Mouse (Mus musculus) intestine, postnatal 0 days (tissue): ENCODE measurements around the gene Ndufb3. TPM values are rescaled to one million over a fixed set of nuclear protein-coding genes. Genes with fewer than 3 reads are reported as not detected.

ENCODE experiments used
- ATAC-seq: fragments of 200-750 bp; cut with Nextera tagmentation; 2 replicates; pipeline ENCODE4 v1.8.0; 2017; ENCODE audit warnings: mild to moderate bottlenecking, moderate TSS enrichment, moderate library complexity
- H3K27ac ChIP-seq: fragments of 300-500 bp; sonication (generic); 2 replicates; pipeline ENCODE4 v1.5.1; 2014; ENCODE audit warnings: mild to moderate bottlenecking, low read depth, low read length, moderate library complexity
- H3K27me3 ChIP-seq: fragments of 300-500 bp; sonication (generic); replicated peaks from 2 replicates; pipeline ENCODE4 v1.6.1; 2014; ENCODE audit warnings: low read length, mixed read lengths; ENCODE audit not compliant: control insufficient read depth, insufficient read depth
- H3K36me3 ChIP-seq: fragments of 300-500 bp; sonication (generic); 2 replicates; pipeline ENCODE4 v1.6.1; 2014; ENCODE audit warnings: mild to moderate bottlenecking, moderate library complexity; ENCODE audit not compliant: control insufficient read depth, insufficient read depth
- H3K4me1 ChIP-seq: fragments of 300-500 bp; sonication (generic); replicated peaks from 2 replicates; pipeline ENCODE4 v1.6.1; 2014; ENCODE audit warnings: antibody characterized with exemption, low read length, mixed read lengths; ENCODE audit not compliant: control insufficient read depth, insufficient read depth
- H3K4me2 ChIP-seq: fragments of 300-500 bp; sonication (generic); replicated peaks from 2 replicates; pipeline ENCODE4 v1.6.1; 2014; ENCODE audit warnings: low read depth, mild to moderate bottlenecking, moderate library complexity
- H3K4me3 ChIP-seq: fragments of 300-500 bp; sonication (generic); 2 replicates; pipeline ENCODE4 v1.5.1; 2014; ENCODE audit warnings: low read depth, low read length
- H3K9ac ChIP-seq: fragments of 300-500 bp; sonication (generic); 2 replicates; pipeline ENCODE4 v1.6.1; 2014; ENCODE audit warnings: mild to moderate bottlenecking, low read depth, low read length
- H3K9me3 ChIP-seq: fragments of 300-500 bp; sonication (generic); 2 replicates; pipeline ENCODE4 v1.6.1; 2016; ENCODE audit warnings: mixed run types; ENCODE audit not compliant: control insufficient read depth
- CTCF ChIP-seq: sonication (generic); IDR thresholded peaks from 2 replicates; pipeline ENCODE4 v1.5.1; 2016; ENCODE audit warnings: low read depth, mild to moderate bottlenecking, control low read depth, antibody characterized with exemption, moderate library complexity
- WGBS: fragments of 180-500 bp; shearing (Covaris S2); extraction: QIAGEN DNeasy Blood & Tissue Kit; methylation state at CpG from one replicate; pipeline ENCODE4 v1.1.7; 2014; 5-methylcytosine and 5-hydroxymethylcytosine counted together
- polyA plus RNA-seq: library from polyadenylated mRNA; unstranded; fragments of >200 nt; fragmentation: Nextera tagmentation; extraction: Ambion mirVana; gene quantifications from 2 replicates; pipeline ENCODE4 v1.2.1, GENCODE M21; 2015

The Ndufb3 gene
- polyA plus RNA-seq, 1 experiment from 2014 or later = 285 TPM

- Histone ChIP-seq H3K9ac (no peak overlapping the region), H3K36me3 (peaks cover 5% of the 10 kb centered on the region; the same call in 1 of the 2 replicates)
- no peak for ATAC-seq
Measured at GRCm38 (mm10) chr1:58568456-58569130, 17.6 kb upstream of the Ndufb3 start.

DNA sequence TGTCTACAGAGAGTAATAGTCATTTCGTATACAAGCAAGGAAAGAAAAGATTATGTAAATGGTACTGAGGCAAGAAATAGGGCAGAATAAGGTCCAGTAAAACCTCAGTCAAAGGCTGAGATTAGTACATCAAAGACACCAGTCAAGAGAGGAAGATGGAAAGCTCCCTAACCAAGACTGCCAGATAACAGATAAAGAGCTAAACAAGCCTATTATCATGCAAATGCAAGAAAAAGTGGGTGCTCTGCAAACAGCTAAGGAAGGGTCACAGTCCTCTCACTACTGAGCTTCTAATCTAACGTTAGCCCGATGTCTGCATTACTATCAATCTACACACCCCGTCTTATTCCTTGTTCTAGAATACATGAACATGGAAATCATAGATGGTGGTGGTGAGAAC is 15.7 kb upstream of the Ndufb3 start:
- no peak for TF ChIP-seq CTCF
- 53% methylated on average over 4 of the region's 4 CpGs for WGBS
- ATAC-seq = no peak

More at GRCm38 (mm10) chr1:58568456-58569130, 17.6 kb upstream of the Ndufb3 start:
- H3K4me3 ChIP-seq = no peak overlapping the region
- no peaks in the 10 kb centered on the region for H3K4me1 ChIP-seq
- no peak overlapping the region for H3K27ac ChIP-seq
- no peaks in the 10 kb centered on the region for H3K27me3 ChIP-seq
- H3K4me2 ChIP-seq = no peak overlapping the region
- no peak for TF ChIP-seq CTCF
- no peaks in the 10 kb centered on the region for H3K9me3 ChIP-seq

GRCm38 (mm10) chr1:58579179-58579578 is 7.0 kb upstream of the Ndufb3 start:
- 85% methylated on average over 2 of the region's 2 CpGs for WGBS

More for the DNA sequence above, 15.7 kb upstream of the Ndufb3 start:
- no peaks in the 10 kb centered on the region for H3K27me3 ChIP-seq
- no peak overlapping the region for H3K27ac ChIP-seq
- no peaks in the 10 kb centered on the region for H3K4me1 ChIP-seq
- no peak overlapping the region for H3K4me2 ChIP-seq
- H3K4me3 ChIP-seq = no peak overlapping the region
- H3K36me3 ChIP-seq = no peaks in the 10 kb centered on the region
- no peaks in the 10 kb centered on the region for H3K9me3 ChIP-seq
- H3K9ac ChIP-seq = no peak overlapping the region

DNA sequence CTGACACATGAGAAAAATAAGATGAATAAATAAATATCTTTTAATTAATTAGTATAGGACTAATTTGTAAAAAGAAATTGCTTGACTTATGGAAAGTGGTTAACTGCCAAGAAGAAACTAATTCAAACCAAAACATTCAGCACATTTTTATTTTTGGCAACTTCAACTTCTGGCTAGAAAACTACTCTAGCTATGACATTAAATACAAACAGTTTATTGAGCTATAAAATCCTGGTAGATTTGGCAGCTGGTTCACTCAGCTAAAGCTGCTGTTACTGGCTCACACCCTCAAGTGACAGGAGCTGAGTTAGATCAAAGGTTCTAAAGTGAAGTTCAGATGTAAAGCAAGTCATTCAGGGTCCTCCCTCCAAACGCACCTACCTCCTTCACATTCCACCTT is 3.6 kb upstream of the Ndufb3 start:
- no peak for ATAC-seq
- H3K9me3 ChIP-seq = no peaks in the 10 kb centered on the region
- WGBS = 54% methylated on average over 1 of the region's 1 CpGs
- H3K9ac ChIP-seq = no peak overlapping the region
- no peaks in the 10 kb centered on the region for H3K4me1 ChIP-seq
- no peaks in the 10 kb centered on the region for H3K36me3 ChIP-seq
- H3K4me3 ChIP-seq = no peak overlapping the region
- no peak overlapping the region for H3K4me2 ChIP-seq
- no peak overlapping the region for H3K27ac ChIP-seq
- TF ChIP-seq CTCF = no peak
- no peaks in the 10 kb centered on the region for H3K27me3 ChIP-seq

More at GRCm38 (mm10) chr1:58579179-58579578, 7.0 kb upstream of the Ndufb3 start:
- H3K4me3 ChIP-seq = no peak overlapping the region
- H3K9ac ChIP-seq = no peak overlapping the region
- no peaks in the 10 kb centered on the region for H3K36me3 ChIP-seq
- H3K27me3 ChIP-seq = no peaks in the 10 kb centered on the region
- no peak for ATAC-seq
- H3K4me1 ChIP-seq = no peaks in the 10 kb centered on the region
- peak; percentile 68 for TF ChIP-seq CTCF
- no peak overlapping the region for H3K27ac ChIP-seq
- H3K9me3 ChIP-seq = no peaks in the 10 kb centered on the region
- H3K4me2 ChIP-seq = no peak overlapping the region

GRCm38 (mm10) chr1:58584271-58584670 is 1.9 kb upstream of the Ndufb3 start:
- H3K36me3 ChIP-seq = no peaks in the 10 kb centered on the region
- no peak overlapping the region for H3K4me3 ChIP-seq
- H3K4me2 ChIP-seq = no peak overlapping the region
- H3K27ac ChIP-seq = no peak overlapping the region
- H3K9me3 ChIP-seq = no peaks in the 10 kb centered on the region
- ATAC-seq = no peak
- 67% methylated on average over 1 of the region's 1 CpGs for WGBS
- H3K9ac ChIP-seq = no peak overlapping the region
- H3K4me1 ChIP-seq = no peaks in the 10 kb centered on the region
- peak; percentile 51 for TF ChIP-seq CTCF
- no peaks in the 10 kb centered on the region for H3K27me3 ChIP-seq

GRCm38 (mm10) chr1:58585373-58586170 is 612 bp upstream of the Ndufb3 start:
- Histone ChIP-seq H3K36me3 (no peaks in the 10 kb centered on the region), H3K4me1 (no peaks in the 10 kb centered on the region), H3K27ac (peak overlapping the region; percentile 58), H3K9ac (peak overlapping the region; percentile 80), H3K9me3 (no peaks in the 10 kb centered on the region), H3K4me2 (peak overlapping the region; percentile 76), H3K27me3 (no peaks in the 10 kb centered on the region), H3K4me3 (peak overlapping the region; percentile 82)
- TF ChIP-seq CTCF = no peak
- WGBS = 2% methylated on average over 36 of the region's 36 CpGs
- ATAC-seq = peak; percentile 50
